Mouse (Mus musculus): ENCODE data around the gene Crb1. TPM values are rescaled to one million over a fixed set of nuclear protein-coding genes. Genes with fewer than 3 reads are reported as not detected.
"Not testable (repeated sequence)": the region's sequence is repeated elsewhere in the genome, so short reads cannot be mapped to it uniquely, and the experiment has no call there.

Gene Crb1
- polyA plus RNA-seq, 1 experiment from 2014 or later: not detected

- no peak overlapping the region for H3K27ac ChIP-seq
- H3K4me3 ChIP-seq (ENCODE audit: inconsistent target): no peak overlapping the region
- no peaks in the 10 kb centered on the region for H3K36me3 ChIP-seq (ENCODE audit: inconsistent target)
- H3K79me2 ChIP-seq (ENCODE audit: inconsistent target): no peaks in the 10 kb centered on the region
- WGBS (ENCODE audit: missing documents): 90% methylated on average over 5 of the region's 6 CpGs
These were observed 1.0 kb downstream of the Crb1 start for GRCm38 (mm10) chr1:139375900-139376299.

DNA sequence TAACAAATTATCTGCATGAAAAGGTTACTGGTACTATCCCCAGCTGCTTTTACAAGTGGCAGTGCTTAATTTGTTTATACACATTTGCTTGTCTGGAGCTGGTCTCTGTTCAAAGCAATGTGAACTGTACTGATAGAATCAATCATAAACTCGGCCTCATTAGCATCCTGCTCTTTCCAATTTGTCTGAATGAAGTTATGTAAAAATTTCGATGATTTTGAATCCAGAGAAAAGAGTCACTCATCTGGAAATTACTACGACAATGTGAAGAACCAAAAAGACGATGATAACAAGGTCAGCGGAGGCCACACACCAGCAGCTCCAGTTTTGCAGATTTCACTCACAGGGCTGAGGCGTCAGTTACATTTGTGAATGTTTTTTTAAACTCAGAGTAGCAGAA lies 5.6 kb downstream of the Crb1 start:
- Histone ChIP-seq H3K27ac (no peak overlapping the region), H3K4me3 (ENCODE audit: inconsistent target) (no peak overlapping the region), H3K36me3 (ENCODE audit: inconsistent target) (no peaks in the 10 kb centered on the region), H3K79me2 (ENCODE audit: inconsistent target) (no peaks in the 10 kb centered on the region)
- WGBS (ENCODE audit: missing documents): 90% methylated on average over 6 of the region's 6 CpGs

DNA sequence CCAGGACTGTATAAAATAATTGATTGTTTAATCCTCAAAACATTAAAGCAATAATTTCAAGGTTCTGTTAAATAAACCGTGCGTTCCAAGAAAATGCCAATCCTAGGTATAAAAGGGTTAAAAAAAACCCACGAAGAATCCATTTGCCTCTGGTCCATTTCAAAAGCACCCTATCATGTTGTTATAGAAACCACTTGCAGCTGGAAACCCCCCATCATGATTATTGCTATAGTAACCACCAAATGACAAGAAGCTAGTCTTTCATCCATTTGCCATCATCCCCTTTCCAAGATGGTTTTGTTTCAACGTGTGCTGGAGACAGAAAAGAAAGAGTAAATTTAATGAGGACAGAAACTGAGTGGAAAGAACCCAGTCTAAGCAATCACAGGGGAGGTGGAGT lies 28.3 kb downstream of the Crb1 start:
- 65% methylated on average over 4 of the region's 4 CpGs for WGBS (ENCODE audit: missing documents)
- no peak overlapping the region for H3K27ac ChIP-seq

GRCm38 (mm10) chr1:139346602-139347371 lies 30.1 kb downstream of the Crb1 start:
- no peaks in the 10 kb centered on the region for H3K79me2 ChIP-seq (ENCODE audit: inconsistent target)
- no peak overlapping the region for H3K27ac ChIP-seq
- H3K4me3 ChIP-seq (ENCODE audit: inconsistent target): no peak overlapping the region
- 79% methylated on average over 11 of the region's 11 CpGs for WGBS (ENCODE audit: missing documents)
- no peaks in the 10 kb centered on the region for H3K36me3 ChIP-seq (ENCODE audit: inconsistent target)

More for the DNA sequence above, 28.3 kb downstream of the Crb1 start:
- Histone ChIP-seq H3K36me3 (ENCODE audit: inconsistent target) (no peaks in the 10 kb centered on the region), H3K79me2 (ENCODE audit: inconsistent target) (no peaks in the 10 kb centered on the region), H3K4me3 (ENCODE audit: inconsistent target) (no peak overlapping the region)

DNA sequence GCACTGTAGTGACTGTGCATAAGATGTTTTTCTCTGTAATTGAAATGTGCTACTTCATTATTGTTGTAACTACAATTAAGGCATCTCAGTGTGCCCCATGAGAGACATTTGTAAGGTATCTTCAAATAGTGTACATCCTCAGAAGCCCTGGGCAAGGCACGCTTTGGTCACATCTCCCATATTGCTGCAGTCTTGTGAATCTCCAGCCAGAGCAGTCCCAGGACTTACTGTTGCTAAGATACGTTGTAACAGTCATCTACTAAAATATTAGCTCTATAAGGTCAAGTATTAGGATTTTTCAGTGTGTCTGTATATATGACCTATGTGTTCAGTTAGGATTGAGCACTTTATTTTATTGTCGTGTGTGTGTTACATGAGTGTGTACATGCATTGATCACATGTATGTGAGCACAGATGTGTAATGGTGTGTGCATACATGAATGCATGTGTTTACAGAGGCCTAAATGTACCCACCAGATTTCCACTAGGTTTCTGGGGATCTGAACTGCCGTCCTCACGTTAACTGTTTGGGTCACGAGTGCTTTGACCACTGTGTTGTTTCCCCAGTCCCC lies 30.8 kb downstream of the Crb1 start:
- 93% methylated on average over 6 of the region's 6 CpGs for WGBS (ENCODE audit: missing documents)
- Histone ChIP-seq H3K79me2 (ENCODE audit: inconsistent target) (no peaks in the 10 kb centered on the region), H3K36me3 (ENCODE audit: inconsistent target) (no peaks in the 10 kb centered on the region)

GRCm38 (mm10) chr1:139340178-139340859 lies 36.6 kb downstream of the Crb1 start:
- H3K4me3 ChIP-seq (ENCODE audit: inconsistent target): no peak overlapping the region
- no peaks in the 10 kb centered on the region for H3K36me3 ChIP-seq (ENCODE audit: inconsistent target)
- no CpG with 5 or more reads among the region's 2 CpGs for WGBS (ENCODE audit: missing documents)
- H3K79me2 ChIP-seq (ENCODE audit: inconsistent target): no peaks in the 10 kb centered on the region
- no peak overlapping the region for H3K27ac ChIP-seq

More for the DNA sequence above, 30.8 kb downstream of the Crb1 start:
- Histone ChIP-seq H3K4me3 (ENCODE audit: inconsistent target) (no peak overlapping the region), H3K27ac (no peak overlapping the region)

DNA sequence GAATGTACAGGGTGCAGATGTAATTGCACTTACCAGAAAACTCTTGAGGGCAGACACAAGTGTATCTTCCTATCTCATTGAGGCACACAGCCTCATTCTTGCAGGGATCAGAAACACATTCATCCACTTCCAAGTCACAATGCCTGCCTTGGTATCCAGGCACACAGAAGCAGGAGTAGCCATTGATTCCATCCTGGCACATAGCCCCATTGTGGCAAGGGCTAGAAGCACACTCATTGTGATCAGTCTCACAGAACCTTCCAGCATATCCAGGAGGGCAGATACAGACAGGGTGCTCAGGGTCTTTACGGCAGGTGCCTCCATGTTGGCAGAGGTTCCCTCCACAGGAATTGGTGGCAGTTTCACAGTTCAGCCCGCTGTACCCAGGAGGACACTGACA lies 39.9 kb downstream of the Crb1 start:
- H3K27ac ChIP-seq: no peak overlapping the region
- no peaks in the 10 kb centered on the region for H3K79me2 ChIP-seq (ENCODE audit: inconsistent target)
- H3K36me3 ChIP-seq (ENCODE audit: inconsistent target): no peaks in the 10 kb centered on the region
- WGBS (ENCODE audit: missing documents): 87% methylated on average over 2 of the region's 2 CpGs
- H3K4me3 ChIP-seq (ENCODE audit: inconsistent target): no peak overlapping the region

- no CpG with 5 or more reads among the region's 1 CpGs for WGBS (ENCODE audit: missing documents)
- H3K27ac ChIP-seq: no peak overlapping the region
- H3K36me3 ChIP-seq (ENCODE audit: inconsistent target): no peaks in the 10 kb centered on the region
These were observed 48.1 kb downstream of the Crb1 start for GRCm38 (mm10) chr1:139328811-139329210.

DNA sequence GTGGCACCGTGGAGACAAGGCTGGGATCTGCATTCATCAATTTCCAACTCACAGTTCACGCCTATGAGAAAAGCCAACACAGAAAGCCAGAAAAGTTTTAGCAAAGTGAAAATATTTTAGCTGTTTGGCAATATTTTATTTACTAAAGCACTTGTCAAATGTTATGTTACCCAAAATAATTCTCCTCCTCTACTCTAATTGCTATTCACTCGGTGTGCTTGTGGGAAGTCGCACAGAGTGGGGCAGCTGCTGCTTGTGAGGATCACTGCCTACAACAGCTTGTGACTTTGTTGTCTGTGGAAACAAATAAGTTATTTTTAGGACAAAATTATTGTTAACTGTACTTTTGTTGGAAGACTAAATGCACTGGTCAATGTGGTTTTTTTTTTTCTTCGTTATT lies 48.6 kb downstream of the Crb1 start:
- no peak overlapping the region for H3K27ac ChIP-seq
- 87% methylated on average over 5 of the region's 5 CpGs for WGBS (ENCODE audit: missing documents)
- no peaks in the 10 kb centered on the region for H3K36me3 ChIP-seq (ENCODE audit: inconsistent target)
- H3K79me2 ChIP-seq (ENCODE audit: inconsistent target): no peaks in the 10 kb centered on the region
- no peak overlapping the region for H3K4me3 ChIP-seq (ENCODE audit: inconsistent target)

More at GRCm38 (mm10) chr1:139328811-139329210, 48.1 kb downstream of the Crb1 start:
- no peaks in the 10 kb centered on the region for H3K79me2 ChIP-seq (ENCODE audit: inconsistent target)
- H3K4me3 ChIP-seq (ENCODE audit: inconsistent target): no peak overlapping the region

DNA sequence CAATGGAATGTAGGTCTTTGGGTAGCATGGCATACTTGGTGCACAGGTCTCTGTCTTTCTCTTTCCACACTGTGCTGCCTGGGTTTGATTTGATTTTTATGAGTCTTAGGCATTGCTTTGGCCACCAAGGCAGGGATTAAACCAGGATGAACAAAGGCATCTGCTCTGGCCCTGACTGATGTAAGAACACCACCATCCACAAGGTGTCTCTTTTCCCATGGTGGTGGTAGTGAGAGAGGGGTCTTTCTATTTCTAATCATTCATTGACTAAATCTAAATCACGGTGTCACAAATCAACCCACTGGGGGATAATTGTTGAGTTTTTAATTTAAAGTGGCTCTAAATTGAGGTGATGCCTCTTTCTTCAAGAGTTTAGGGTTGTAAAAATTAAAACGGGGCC lies 51.5 kb downstream of the Crb1 start:
- H3K27ac ChIP-seq: no peak overlapping the region
- 85% methylated on average over 2 of the region's 2 CpGs for WGBS (ENCODE audit: missing documents)

DNA sequence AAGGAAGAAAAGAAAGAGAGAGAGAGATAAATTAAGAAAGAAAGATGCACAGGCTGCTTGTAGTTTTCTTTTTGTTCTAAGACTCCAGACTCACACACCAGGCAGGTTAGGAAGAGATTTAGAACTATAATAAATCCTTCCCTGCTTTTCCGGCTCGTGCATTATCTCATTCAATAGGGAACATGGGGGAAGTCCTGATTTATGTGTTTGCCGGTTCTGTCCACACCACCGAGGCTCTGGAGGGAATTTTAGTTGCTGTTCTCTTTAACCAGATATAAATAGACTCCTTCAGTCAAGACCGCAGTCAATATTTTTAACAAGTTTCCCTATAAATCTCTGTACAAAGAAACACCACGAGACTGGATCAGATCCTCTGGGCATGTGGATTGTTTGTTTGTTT lies 57.1 kb downstream of the Crb1 start:
- Histone ChIP-seq H3K27ac (no peak overlapping the region), H3K36me3 (ENCODE audit: inconsistent target) (no peaks in the 10 kb centered on the region), H3K79me2 (ENCODE audit: inconsistent target) (no peaks in the 10 kb centered on the region), H3K4me3 (ENCODE audit: inconsistent target) (no peak overlapping the region)
- WGBS (ENCODE audit: missing documents): 42% methylated on average over 6 of the region's 6 CpGs

More for the DNA sequence above, 51.5 kb downstream of the Crb1 start:
- Histone ChIP-seq H3K36me3 (ENCODE audit: inconsistent target) (no peaks in the 10 kb centered on the region), H3K79me2 (ENCODE audit: inconsistent target) (no peaks in the 10 kb centered on the region), H3K4me3 (ENCODE audit: inconsistent target) (no peak overlapping the region)

- Histone ChIP-seq H3K4me3 (ENCODE audit: inconsistent target) (no peak overlapping the region), H3K36me3 (ENCODE audit: inconsistent target) (no peaks in the 10 kb centered on the region), H3K27ac (no peak overlapping the region), H3K79me2 (ENCODE audit: inconsistent target) (no peaks in the 10 kb centered on the region)
- WGBS (ENCODE audit: missing documents): 82% methylated on average over 4 of the region's 4 CpGs
These were observed 62.5 kb downstream of the Crb1 start for GRCm38 (mm10) chr1:139314297-139314874.

DNA sequence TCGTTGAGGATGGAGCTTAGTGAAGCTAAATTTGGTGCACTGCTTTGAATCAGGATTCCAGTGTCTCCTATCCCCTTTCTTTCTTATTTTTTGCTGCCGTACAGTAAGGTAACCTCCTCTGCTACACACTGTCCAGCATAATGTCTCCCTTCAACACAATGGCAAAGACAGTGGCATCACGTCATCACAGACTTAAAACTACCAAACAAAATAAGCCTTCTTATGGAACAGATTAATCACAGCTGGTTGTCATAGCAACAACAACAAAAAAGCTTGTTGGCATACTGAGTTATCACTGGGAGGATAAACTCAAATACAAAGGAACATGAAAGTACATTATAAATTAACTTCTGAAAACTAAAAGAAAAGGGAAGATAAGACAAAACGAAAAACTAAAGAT lies 68.0 kb downstream of the Crb1 start:
- Histone ChIP-seq H3K4me3 (ENCODE audit: inconsistent target) (no peak overlapping the region), H3K79me2 (ENCODE audit: inconsistent target) (no peaks in the 10 kb centered on the region), H3K27ac (no peak overlapping the region), H3K36me3 (ENCODE audit: inconsistent target) (no peaks in the 10 kb centered on the region)
- WGBS (ENCODE audit: missing documents): 84% methylated on average over 4 of the region's 4 CpGs

GRCm38 (mm10) chr1:139302519-139302918 lies 74.4 kb downstream of the Crb1 start:
- not testable (repeated sequence) for H3K4me3 ChIP-seq (ENCODE audit: inconsistent target); H3K79me2 ChIP-seq (ENCODE audit: inconsistent target); H3K36me3 ChIP-seq (ENCODE audit: inconsistent target); H3K27ac ChIP-seq

GRCm38 (mm10) chr1:139301830-139302229 lies 75.1 kb downstream of the Crb1 start:
- H3K4me3 ChIP-seq (ENCODE audit: inconsistent target): no peak overlapping the region
- WGBS (ENCODE audit: missing documents): 95% methylated on average over 5 of the region's 5 CpGs
- no peaks in the 10 kb centered on the region for H3K79me2 ChIP-seq (ENCODE audit: inconsistent target)

More at GRCm38 (mm10) chr1:139301830-139302229, 75.1 kb downstream of the Crb1 start:
- Histone ChIP-seq H3K36me3 (ENCODE audit: inconsistent target) (no peaks in the 10 kb centered on the region), H3K27ac (no peak overlapping the region)

Data from macrophage (primary cell).